Mouse (Mus musculus) limb, embryonic 12.5 days (tissue): ENCODE measurements at regions not wholly inside any gene's neighbourhood (a gene's known extent, or its start where the extent isn't known, plus 50 kb on each side); places are given as distances from the start of the nearest gene placed in this dataset.

Source experiments
- ATAC-seq: fragments of 200-750 bp; cut with Nextera tagmentation; 2 replicates; pipeline ENCODE4 v1.8.0; 2017; ENCODE audit warnings: low read depth, moderate TSS enrichment; ENCODE audit not compliant: insufficient number of reproducible peaks, insufficient read depth, low FRiP score, low TSS enrichment
- H3K27ac ChIP-seq: fragments of 300-500 bp; sonication (generic); 2 replicates; pipeline ENCODE4 v1.5.1; 2016; ENCODE audit warnings: mild to moderate bottlenecking, moderate library complexity
- H3K27me3 ChIP-seq: fragments of 300-500 bp; sonication (generic); 2 replicates; pipeline ENCODE4 v1.6.1; 2016; ENCODE audit warnings: mild to moderate bottlenecking, moderate library complexity
- H3K36me3 ChIP-seq: fragments of 300-500 bp; sonication (generic); 2 replicates; pipeline ENCODE4 v1.6.1; 2016; ENCODE audit warnings: mild to moderate bottlenecking, moderate library complexity
- H3K4me1 ChIP-seq: fragments of 300-500 bp; sonication (generic); replicated peaks from 2 replicates; pipeline ENCODE4 v1.6.1; 2016
- H3K4me2 ChIP-seq: fragments of 300-500 bp; sonication (generic); 2 replicates; pipeline ENCODE4 v1.6.1; 2016; ENCODE audit warnings: mild to moderate bottlenecking, moderate library complexity
- H3K4me3 ChIP-seq: fragments of 300-500 bp; sonication (generic); replicated peaks from 2 replicates; pipeline ENCODE4 v1.5.1; 2016; ENCODE audit warnings: mild to moderate bottlenecking
- H3K9ac ChIP-seq: fragments of 300-500 bp; sonication (generic); replicated peaks from 2 replicates; pipeline ENCODE4 v1.6.1; 2016; ENCODE audit warnings: mild to moderate bottlenecking, moderate library complexity
- H3K9me3 ChIP-seq: fragments of 300-500 bp; sonication (generic); 2 replicates; pipeline ENCODE4 v1.6.1; 2016; ENCODE audit warnings: mild to moderate bottlenecking, moderate library complexity
- WGBS: fragments of 180-500 bp; shearing (Covaris S2); methylation state at CpG from one replicate; pipeline ENCODE4 v1.1.7; 2016; 5-methylcytosine and 5-hydroxymethylcytosine counted together

- Histone ChIP-seq H3K9me3 (no peaks in the 10 kb centered on the region), H3K27ac (no peak overlapping the region), H3K27me3 (no peaks in the 10 kb centered on the region), H3K4me3 (no peak overlapping the region), H3K9ac (no peak overlapping the region), H3K4me2 (no peak overlapping the region), H3K36me3 (no peaks in the 10 kb centered on the region), H3K4me1 (peaks cover 9% of the 10 kb centered on the region)
- no peak for ATAC-seq
- 75% methylated on average over 1 of the region's 1 CpGs for WGBS
Observed at GRCm38 (mm10) chr12:12180986-12181385, 81.0 kb upstream of the Fam49a start.

GRCm38 (mm10) chr12:12181686-12182085, 80.3 kb upstream of the Fam49a start:
- no peak for ATAC-seq
- Histone ChIP-seq H3K9me3 (no peaks in the 10 kb centered on the region), H3K27me3 (no peaks in the 10 kb centered on the region), H3K27ac (no peak overlapping the region), H3K9ac (no peak overlapping the region), H3K4me3 (no peak overlapping the region), H3K4me2 (no peak overlapping the region), H3K4me1 (peaks cover 5% of the 10 kb centered on the region), H3K36me3 (no peaks in the 10 kb centered on the region)
- WGBS: 92% methylated on average over 4 of the region's 4 CpGs

GRCm38 (mm10) chr12:12186353-12186752, 75.6 kb upstream of the Fam49a start:
- Histone ChIP-seq H3K9ac (no peak overlapping the region), H3K4me1 (no peaks in the 10 kb centered on the region), H3K27me3 (no peaks in the 10 kb centered on the region), H3K36me3 (no peaks in the 10 kb centered on the region), H3K4me3 (no peak overlapping the region), H3K27ac (no peak overlapping the region), H3K4me2 (no peak overlapping the region), H3K9me3 (no peaks in the 10 kb centered on the region)
- WGBS: 97% methylated on average over 2 of the region's 2 CpGs
- no peak for ATAC-seq

- Histone ChIP-seq H3K36me3 (no peaks in the 10 kb centered on the region), H3K9ac (no peak overlapping the region), H3K4me2 (no peak overlapping the region), H3K4me3 (no peak overlapping the region), H3K27me3 (no peaks in the 10 kb centered on the region), H3K4me1 (no peaks in the 10 kb centered on the region), H3K27ac (no peak overlapping the region), H3K9me3 (no peaks in the 10 kb centered on the region)
- ATAC-seq: no peak
- WGBS: 81% methylated on average over 1 of the region's 1 CpGs
Observed at GRCm38 (mm10) chr12:12195066-12195465, 66.9 kb upstream of the Fam49a start.

GRCm38 (mm10) chr12:12196627-12197026, 65.3 kb upstream of the Fam49a start:
- Histone ChIP-seq H3K4me3 (no peak overlapping the region), H3K27me3 (no peaks in the 10 kb centered on the region), H3K4me1 (no peaks in the 10 kb centered on the region), H3K36me3 (no peaks in the 10 kb centered on the region), H3K4me2 (no peak overlapping the region), H3K9me3 (no peaks in the 10 kb centered on the region), H3K27ac (no peak overlapping the region), H3K9ac (no peak overlapping the region)
- ATAC-seq: no peak
- 72% methylated on average over 3 of the region's 3 CpGs for WGBS

- WGBS: 61% methylated on average over 1 of the region's 1 CpGs
- Histone ChIP-seq H3K4me2 (no peak overlapping the region), H3K27me3 (no peaks in the 10 kb centered on the region), H3K9ac (no peak overlapping the region), H3K36me3 (no peaks in the 10 kb centered on the region), H3K4me1 (no peaks in the 10 kb centered on the region), H3K4me3 (no peak overlapping the region), H3K27ac (no peak overlapping the region), H3K9me3 (no peaks in the 10 kb centered on the region)
- ATAC-seq: no peak
Observed at GRCm38 (mm10) chr12:12208216-12208615, 53.7 kb upstream of the Fam49a start.
